Mouse (Mus musculus) spleen, embryonic (tissue): ENCODE measurements at regions not wholly inside any gene's neighbourhood (a gene's known extent, or its start where the extent isn't known, plus 50 kb on each side); places are given as distances from the start of the nearest gene placed in this dataset.
"Not testable (repeated sequence)": the region's sequence is repeated elsewhere in the genome, so short reads cannot be mapped to it uniquely, and the experiment has no call there.

Experiments
- CTCF ChIA-PET: fragments of 350-600 bp; sonication (Branson Sonifier 250); formaldehyde crosslinking; loops from one replicate; lab custom pipeline; 2022; lab: Charles Lee

DNA sequence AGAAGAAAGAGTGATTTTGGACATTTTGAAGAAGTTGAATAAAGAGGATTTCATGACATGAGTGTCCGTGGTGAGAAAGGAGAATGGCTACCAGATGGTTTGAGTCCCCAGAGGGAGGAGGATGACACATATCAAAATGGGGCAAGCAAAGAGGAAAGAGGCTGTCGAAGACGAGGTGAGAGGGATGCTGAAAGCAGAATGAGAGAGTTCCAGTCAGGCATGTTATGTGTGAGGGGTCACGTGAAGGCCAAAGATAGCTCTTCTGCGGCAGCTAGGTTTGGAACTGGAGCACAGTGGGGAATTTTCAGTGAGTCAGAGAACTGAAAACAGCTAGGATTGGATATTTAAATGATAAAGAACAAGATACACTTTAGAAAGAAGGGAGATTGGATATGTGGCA, 193.3 kb upstream of the Tmc3 start:
- CTCF ChIA-PET, result no interaction called here

DNA sequence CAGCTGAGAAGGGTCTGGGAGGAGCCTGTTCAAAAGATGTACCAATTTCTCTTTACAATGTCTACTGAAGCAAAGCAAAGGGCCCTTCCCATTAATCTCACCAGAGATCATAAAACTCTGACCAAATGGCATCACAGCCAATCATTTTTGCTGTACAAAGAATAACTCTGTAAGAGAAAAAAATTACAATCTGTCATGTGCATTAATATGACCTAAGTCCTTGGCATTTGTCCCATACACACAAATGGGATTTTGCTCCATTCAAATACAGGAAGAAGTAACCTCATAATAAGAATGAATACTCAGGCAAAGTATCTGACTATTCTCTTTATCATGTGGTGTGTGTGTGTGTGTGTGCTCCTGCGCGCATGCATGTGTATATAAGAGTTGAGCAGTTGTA, 192.5 kb upstream of the Tmc3 start:
- CTCF ChIA-PET, result no interaction called here

DNA sequence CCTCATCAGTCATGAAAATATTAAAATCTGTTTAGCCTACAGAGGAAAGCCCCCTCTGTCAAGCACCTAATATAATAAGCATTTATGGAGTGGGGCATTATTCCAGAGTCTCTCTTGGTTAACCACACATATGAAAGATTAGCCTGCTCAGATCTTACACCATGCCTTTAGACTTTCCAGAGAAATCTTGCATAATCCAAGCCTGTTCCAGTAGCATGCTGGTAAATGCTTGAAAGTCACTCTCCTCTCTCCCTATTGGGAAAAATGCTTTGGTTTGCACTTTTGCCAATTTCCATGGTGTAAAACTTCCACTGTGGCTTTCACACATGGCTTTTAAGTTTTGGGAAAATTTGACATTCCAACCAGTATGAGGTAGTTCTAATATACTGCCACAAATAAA, 192.1 kb upstream of the Tmc3 start:
- CTCF ChIA-PET, result no interaction called here

DNA sequence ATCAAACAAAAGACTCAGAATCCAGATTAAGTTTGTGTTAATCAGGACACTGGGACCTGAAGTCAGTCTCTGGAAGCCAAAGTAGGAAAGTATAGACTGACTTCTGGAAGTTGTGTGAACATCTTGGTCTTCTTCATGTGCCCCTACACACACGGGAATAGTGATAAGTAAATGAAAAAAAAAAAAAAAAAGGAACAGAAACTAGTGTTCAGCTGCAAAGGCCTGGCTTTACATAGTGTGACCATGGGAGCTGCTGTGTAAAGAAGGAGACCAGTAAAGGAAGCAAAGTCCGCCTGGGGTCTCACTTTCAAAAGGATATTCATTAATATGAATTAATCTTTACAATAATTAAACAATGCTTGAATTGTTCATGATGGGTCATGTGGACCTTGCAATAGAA, 190.6 kb upstream of the Tmc3 start:
- CTCF ChIA-PET, result no interaction called here

DNA sequence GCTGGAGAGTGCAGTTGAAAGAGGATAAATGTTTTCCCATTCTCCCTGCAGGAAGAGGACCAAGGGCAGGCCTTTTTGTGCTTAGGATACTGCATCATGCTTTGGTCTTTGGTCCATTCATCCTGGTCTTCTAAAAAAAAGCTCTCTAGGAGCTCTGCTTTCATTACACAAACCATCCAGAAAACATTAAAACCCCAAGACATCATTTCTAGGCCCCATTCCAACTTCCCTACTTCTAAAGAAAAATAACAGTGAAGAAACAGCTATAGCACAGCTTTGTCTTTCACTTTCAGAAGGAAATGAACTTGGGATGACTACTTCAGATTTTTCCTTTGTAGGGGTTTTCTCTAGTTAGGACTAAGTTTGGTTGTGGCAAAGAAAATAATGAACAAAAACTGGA, 185.1 kb upstream of the Tmc3 start:
- CTCF ChIA-PET, result no interaction called here

DNA sequence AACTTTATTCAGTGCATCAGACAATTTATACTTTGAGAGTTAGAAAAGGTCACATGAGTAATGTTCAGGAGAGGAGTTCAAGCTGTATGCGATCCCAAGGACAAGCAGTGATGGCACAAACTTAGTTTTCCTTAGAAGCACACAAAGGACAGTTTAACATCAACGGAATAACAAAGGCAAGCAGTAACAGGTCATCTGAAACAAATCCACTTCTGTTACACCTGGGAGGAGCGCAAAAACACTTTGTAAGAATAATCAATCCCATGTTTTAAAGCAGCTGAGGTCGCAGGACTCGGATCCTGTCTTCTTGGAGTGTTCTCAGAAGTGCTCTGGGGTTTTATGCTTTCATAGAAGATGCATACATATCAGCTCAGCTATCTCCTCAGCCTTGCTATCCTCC, 183.7 kb upstream of the Tmc3 start:
- CTCF ChIA-PET, result interaction anchor here (0.6 kb wide), 1 partner anchor 119 kb away, joined by 4 read pairs; no protein-coding TSS in a partner anchor

DNA sequence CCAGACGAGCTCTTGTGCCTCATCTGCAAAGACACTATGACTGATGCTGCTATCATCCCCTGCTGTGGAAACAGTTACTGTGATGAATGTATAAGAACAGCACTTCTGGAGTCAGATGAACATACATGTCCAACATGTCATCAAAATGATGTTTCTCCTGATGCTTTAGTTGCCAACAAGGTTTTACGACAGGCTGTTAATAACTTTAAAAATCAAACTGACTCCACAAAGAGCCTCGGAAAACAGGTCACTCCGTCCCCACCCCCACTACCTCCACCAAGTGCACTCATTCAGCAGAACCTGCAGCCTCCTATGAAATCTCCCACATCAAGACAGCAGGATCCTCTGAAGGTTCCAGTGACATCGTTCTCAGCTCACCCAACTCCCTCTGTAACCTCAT, 172.0 kb upstream of the Tmc3 start:
- CTCF ChIA-PET, result not testable (repeated sequence)

DNA sequence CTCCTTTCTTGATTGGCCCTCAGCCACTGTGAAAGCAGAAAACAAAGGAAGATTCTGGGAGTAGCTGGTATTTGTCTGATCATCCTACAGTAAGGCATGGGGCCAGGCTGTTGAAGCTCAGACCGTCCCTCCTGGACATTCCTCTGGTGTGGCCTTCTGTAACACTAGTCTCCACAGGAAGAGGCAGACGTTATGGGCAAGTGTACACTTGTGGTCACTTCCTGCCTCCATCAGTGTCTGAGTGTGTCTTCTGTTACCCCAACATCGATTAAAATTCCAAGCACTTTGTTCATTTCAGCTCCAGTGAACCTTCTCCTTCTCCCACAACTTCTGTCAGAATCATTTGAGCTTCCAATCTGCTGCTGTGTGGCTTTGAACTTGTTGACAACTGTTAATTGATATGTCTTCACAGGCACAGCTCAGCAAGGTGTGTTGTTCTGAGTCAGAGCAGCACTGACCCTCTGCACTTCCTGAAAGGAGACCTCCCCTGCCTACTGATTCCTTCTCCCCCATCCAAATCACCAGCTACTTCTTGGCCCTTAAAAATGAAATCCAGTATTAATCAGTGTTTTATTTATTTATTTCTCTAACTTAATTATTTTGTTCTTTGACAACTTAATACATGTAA, 154.7 kb upstream of the Tmc3 start:
- CTCF ChIA-PET, result interaction anchor here (0.8 kb wide), 1 partner anchor 52 kb away, joined by 4 read pairs; no protein-coding TSS in a partner anchor

DNA sequence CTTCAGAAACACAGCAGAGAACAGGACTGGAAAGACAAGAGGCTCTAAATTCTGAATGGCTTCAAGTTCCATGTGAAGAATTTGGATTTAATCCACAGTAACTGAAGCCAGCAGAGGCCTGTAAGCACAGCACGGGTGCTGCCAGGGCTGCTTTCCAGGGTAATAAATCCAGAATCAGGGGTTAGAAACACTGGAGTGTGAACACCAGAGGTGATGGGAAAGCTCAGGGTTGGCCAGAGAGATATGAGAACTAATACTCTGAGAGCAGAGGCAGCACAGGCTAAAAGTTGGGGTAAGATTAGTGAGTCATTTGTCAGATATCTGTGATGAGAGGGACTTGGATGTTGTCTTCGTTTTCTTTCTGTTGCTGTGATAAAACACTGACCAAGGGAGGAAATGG, 153.6 kb upstream of the Tmc3 start:
- CTCF ChIA-PET, result no interaction called here

DNA sequence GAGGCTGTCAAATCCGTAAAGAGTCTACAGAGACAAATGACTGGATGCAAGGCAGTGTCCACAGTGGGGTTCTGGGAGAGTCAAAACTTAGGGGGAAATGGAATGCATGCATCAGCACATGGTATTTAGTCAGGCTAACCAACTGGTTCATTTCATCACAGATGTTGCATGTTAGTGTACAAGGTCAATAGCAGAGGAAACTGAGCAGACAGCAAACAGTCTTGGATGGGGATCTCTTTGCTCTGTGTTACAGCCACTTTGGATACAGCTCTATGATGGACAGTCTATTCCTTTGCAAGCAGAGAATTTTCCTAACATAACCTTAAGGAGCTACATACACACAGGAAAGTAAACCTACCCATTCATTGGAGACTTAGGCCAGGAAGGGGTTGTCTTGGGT, 151.9 kb upstream of the Tmc3 start:
- CTCF ChIA-PET, result no interaction called here

DNA sequence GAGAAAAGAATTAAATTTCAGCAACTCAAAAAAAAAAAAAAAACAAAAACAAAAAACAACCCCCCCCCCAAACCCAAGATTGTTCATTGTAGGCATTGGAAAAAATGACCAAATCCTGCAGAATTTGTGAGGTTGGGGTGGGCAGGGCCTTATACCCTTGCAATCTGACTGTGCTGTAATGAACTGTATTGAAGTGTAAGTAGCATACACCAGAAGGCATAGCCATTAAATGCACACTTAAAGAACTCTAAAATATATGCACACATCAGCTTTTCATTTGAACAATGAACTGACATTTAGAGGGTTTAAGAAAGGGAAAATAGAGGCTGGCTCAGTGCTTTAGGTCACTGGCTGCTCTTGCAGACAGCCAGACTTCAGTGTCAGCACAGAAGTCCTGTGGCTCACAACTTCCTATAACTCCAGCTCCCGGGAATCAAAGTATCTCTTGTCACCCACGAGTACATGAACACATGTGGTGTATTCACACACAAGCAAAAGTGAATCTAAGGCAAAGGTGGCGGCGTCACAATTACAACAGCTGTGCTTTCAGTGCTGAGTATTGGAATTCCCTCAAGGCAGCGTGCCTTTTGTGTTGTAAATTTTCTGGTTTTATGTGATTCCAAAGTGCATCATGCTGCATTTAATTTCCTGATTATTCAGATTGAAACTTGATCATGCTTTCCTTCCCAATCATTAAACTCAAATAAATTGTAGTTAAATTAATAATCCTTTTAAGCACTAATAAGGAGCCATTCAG, 150.6 kb upstream of the Tmc3 start:
- CTCF ChIA-PET, result interaction anchor here (0.7 kb wide), 1 partner anchor 207 kb away, joined by 7 read pairs; no protein-coding TSS in a partner anchor

DNA sequence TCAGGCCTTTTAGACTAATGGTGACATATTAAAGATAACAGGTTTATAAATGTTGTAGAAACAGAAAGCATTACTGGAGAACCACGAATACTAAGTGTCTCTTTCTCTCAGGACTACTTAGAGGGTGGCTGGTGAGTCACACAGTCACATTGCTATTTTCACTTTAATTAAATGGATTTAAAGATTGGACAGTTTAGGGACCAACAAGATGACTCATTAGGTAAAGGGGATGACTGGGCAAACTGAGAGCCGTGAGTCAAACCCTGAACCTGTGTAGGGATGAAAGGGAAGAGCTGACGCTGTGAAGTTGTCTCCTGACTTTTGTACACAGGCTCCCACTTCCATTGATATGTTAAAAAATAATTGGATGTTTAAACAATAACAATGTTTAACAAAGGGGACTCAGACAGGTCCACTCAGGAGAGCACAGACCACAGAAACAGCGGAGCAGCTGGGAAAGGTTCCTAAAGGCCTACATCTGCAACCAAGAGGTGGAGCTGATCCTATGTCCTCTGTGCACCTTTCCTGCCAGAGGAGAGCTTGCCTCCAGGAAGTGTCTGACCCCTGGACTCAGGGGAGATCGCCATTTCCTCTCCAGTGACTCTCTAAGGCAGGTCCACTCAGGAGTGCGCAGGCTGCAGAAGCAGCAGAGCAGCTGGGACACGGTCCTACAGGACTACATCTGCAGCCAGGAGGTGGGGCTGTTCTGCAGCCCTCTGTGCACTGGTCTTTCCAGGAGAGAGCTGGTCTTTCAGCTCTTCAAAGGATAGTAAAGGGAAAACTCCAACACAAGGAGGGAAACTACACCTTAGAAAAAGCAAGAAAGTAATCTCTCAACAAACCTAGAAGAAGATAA, 146.0 kb upstream of the Tmc3 start:
- CTCF ChIA-PET, result no interaction called here

DNA sequence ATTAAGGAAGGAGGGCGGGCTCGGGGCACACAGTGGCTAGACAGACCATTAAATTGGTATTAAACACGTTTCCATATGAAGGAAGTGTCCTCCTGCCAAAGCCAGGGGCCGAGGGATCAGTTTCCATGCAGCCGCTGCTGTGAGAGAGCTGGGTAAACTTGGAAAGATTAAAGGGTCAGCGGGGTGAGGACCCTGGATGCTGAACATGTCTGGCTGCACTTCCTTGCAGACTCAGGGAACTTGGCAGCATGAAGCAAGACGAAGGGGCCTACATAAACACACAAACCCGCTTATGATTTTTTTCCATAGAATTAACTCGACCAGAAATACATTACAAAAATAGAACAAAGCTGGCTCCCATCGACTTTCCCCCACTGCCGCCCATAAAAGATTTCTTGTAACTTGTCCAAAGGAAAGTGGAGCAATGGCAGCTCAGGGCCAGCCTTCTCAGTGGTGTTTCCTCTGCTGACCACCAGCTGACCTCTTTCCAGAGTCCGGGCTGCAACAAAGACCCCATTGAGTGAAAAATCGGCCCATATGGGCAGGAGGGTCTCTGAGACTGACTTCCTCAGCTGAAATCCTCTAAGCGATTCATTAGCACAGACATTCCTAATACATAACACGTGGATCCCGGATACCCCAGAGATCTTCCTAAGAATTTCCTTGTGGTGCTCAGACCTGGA, 141.0 kb upstream of the Tmc3 start:
- CTCF ChIA-PET, result no interaction called here

DNA sequence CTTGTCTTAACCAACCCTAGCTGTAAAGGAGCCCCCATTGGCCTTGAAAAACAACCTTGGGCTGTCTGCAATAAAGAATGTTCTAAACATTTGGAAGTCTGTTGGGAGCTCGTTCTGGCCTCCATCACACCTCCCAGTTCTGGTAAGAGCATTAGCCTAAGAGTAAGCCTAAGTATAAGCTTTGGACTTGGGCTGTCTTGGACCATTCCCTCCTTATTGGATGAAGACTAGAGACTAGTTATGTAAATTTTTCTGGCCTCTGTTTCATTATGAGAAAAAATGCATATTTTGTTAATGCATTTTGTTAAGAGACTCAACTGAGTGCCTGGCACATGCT, 140.5 kb upstream of the Tmc3 start:
- CTCF ChIA-PET, result no interaction called here

DNA sequence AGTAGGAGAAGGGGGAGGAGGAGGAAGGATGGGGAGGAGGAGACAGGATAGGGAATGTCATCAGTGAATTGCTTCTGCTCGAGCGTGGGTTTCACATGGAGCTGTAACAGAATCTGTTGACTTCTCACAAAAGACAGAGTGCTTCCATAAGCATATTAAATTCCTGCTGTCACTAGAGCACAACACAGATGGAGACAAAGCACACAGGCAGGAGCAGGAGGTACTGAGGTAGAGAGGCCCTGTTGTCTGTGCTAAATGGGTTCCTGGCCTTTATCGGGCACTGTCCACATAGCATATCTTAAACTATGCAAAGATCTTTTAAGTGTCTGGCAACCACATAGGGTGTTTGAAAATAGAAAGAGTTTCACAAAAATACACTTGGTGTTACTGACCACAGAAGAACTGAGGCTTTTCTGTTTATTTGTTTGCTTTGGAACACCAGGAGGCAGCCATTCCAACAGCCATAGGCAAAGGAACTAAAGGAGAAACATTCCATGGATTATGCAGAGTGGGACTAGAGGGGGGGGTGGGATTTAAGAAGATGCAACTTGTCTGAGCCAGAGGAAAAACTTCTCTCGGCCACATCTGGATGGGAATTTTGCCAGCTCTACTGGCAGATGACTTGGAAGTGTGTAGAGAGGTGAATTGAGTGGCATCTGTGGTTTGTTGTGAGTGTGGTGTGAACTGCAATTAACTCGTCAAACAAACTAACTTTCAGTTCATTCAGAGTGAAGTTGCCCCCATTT, 139.4 kb upstream of the Tmc3 start:
- CTCF ChIA-PET, result no interaction called here

DNA sequence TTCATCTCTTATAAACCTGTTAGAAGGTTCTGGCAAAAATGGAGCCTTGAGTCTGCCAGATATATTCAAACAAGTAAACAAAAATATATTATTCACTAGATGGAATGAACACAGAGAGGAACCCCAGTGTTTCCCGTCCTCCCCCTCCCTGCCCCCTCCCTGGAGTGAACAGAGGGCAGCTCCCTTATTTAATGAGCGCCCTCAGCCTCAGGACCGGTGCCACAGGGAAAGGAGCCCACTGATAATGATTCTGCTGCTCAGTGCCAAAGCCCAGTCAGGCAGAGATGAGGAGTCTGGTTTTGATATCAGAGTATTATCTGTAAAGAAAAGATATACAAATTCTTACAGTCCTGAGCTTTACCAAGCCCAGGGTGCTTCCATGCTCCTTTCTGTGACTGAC, 134.4 kb upstream of the Tmc3 start:
- CTCF ChIA-PET, result no interaction called here

DNA sequence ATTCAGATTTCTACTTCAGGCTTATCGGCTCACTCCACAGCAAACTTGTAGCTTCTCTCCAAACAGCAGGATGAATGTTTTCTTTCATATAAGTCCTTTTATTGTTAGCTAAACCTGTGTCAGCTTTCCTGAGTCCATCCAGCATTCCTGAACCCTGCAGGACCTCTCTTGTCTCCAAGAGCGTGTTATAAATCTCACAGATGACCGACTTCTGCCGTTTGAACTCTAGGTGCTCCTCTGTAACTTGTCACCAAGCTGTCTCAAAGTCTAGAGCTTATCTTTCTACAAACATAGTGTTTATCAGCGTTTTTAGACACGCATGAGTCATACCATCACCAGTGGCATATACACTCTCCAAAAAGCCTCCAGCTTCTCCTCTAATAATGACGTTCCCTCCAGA, 132.4 kb upstream of the Tmc3 start:
- CTCF ChIA-PET, result no interaction called here

DNA sequence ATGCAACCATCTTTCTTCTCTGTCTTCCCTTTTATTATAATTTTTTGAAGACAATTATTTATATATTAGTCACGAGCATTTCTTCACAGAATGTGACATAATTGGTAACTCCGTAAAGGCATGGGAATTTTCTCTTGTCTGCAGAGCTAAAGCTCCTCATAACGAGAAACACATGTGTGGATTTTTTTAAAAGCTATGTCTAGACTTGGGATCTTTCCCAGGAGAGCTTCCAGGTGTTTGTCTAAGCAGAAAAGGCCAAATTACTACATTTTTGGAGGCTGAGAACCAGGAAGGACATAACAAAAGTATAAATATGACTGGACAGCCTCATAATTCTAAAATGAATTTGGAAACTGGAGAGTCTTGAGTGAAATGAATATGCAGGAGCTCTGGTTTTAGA, 125.2 kb upstream of the Tmc3 start:
- CTCF ChIA-PET, result no interaction called here

DNA sequence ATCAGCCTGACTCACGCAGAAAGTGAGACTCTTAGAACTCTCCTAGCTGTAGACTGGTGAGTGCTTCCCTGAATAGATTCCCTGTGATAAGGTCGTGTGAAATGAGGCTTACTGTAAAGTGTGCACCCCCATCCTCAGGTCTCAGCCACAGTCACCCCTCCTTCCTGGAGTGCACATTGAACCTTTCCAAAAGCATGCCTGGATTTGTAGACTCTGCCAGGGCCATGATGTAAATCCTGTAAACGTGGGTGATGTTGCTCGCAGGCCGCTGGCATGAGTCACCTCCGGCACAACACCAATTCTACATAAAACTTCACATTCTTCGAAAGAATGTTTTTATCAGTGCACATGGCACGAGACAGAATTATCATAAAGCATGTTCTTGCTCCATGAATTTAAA, 117.7 kb upstream of the Tmc3 start:
- CTCF ChIA-PET, result interaction anchor here (0.5 kb wide), 1 partner anchor 67 kb away, joined by 6 read pairs; no protein-coding TSS in a partner anchor

DNA sequence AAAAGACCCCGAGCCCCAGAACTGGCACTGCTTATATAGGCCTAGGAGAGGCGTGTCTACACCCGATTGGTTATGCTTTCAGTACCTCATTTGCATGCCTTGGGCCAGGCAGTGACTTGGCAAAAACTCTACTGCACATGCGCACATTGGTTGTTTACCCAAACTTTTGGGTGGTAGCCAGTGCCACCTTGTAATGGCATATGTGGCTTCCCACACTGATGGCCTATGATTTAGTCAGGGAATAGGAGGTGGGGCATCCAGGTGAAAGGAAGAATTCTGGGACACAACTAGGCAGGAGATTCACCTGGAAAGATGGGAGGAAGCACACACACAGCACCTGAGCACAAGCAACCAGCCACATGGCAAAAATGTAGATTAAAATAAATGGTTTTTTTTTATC, 114.9 kb upstream of the Tmc3 start:
- CTCF ChIA-PET, result not testable (repeated sequence)

DNA sequence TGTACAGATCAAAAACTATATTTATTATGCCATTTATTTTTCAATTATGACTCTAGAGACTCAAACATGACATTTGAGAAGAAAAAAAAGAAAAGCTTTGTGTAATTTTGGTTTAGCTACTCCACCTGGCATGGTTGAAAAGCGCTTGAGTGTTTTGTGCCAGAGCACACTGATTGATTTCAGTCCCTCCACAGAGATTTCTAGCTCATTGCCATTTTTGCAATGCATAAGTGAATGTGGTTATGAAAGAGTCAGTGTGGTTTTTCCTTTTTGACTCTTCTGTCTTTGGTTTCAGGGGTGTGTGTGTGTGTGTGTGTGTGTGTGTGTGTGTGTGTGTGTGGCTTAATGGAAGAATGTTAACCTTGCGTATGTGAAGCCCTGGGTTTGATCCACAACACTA, 113.6 kb upstream of the Tmc3 start:
- CTCF ChIA-PET, result no interaction called here
